Mouse (Mus musculus) B cell, adult 2 months (primary cell): Measurements from ENCODE around the gene Pla1a.
"Not testable (repeated sequence)": the region's sequence is repeated elsewhere in the genome, so short reads cannot be mapped to it uniquely, and the experiment has no call there.

Experiments
- DNase-seq, 2 experiments: peaks; one replicate each; pipeline ENCODE4 v3.0.0; 2022

Gene Pla1a

GRCm38 (mm10) chr16:38432498-38433425 is at the start of gene Pla1a:
Gene Pla1a (minus strand): TSS chr16:38433145.
- no peak for DNase-seq

GRCm38 (mm10) chr16:38481327-38481726 is 48.4 kb upstream of the Pla1a start:
- no peak for DNase-seq

- DNase-seq, result no peak
Measured at GRCm38 (mm10) chr16:38478296-38478695, 45.4 kb upstream of the Pla1a start.

- DNase-seq, result not testable (repeated sequence)
Measured at GRCm38 (mm10) chr16:38477241-38477608, 44.3 kb upstream of the Pla1a start.

GRCm38 (mm10) chr16:38476312-38477240 is 43.6 kb upstream of the Pla1a start:
- peak; percentile 55 to 56 for DNase-seq

- no peak for DNase-seq
Measured at GRCm38 (mm10) chr16:38475681-38476311, 42.9 kb upstream of the Pla1a start.

- DNase-seq, result no peak
Measured at GRCm38 (mm10) chr16:38474677-38475286, 41.8 kb upstream of the Pla1a start.

GRCm38 (mm10) chr16:38473661-38474060 is 40.7 kb upstream of the Pla1a start:
- no peak for DNase-seq

GRCm38 (mm10) chr16:38472507-38472873 is 39.5 kb upstream of the Pla1a start:
- DNase-seq, result no peak

- DNase-seq, result no peak
Measured at GRCm38 (mm10) chr16:38471697-38472506, 39.0 kb upstream of the Pla1a start.

GRCm38 (mm10) chr16:38469437-38469836 is 36.5 kb upstream of the Pla1a start:
- DNase-seq, result no peak

- no peak for DNase-seq
Measured at GRCm38 (mm10) chr16:38468706-38469018, 35.7 kb upstream of the Pla1a start.

- no peak for DNase-seq
Measured at GRCm38 (mm10) chr16:38467917-38468705, 35.2 kb upstream of the Pla1a start.

- DNase-seq, result no peak
Measured at GRCm38 (mm10) chr16:38467091-38467916, 34.4 kb upstream of the Pla1a start.

- DNase-seq, result no peak
Measured at GRCm38 (mm10) chr16:38466089-38466488, 33.1 kb upstream of the Pla1a start.

- no peak for DNase-seq
Measured at GRCm38 (mm10) chr16:38463305-38463704, 30.4 kb upstream of the Pla1a start.

- DNase-seq, result no peak
Measured at GRCm38 (mm10) chr16:38462161-38462560, 29.2 kb upstream of the Pla1a start.

GRCm38 (mm10) chr16:38461749-38462148 is 28.8 kb upstream of the Pla1a start:
- DNase-seq, result peak; percentile 39 to 49

GRCm38 (mm10) chr16:38459990-38460389 is 27.0 kb upstream of the Pla1a start:
- DNase-seq, result no peak
